Mouse (Mus musculus) midbrain, embryonic 10.5 days (tissue): ENCODE data around the gene Gjc1. TPM values are rescaled to one million over a fixed set of nuclear protein-coding genes. Genes with fewer than 3 reads are reported as not detected.

ENCODE experiments used
- DNase-seq: peaks from one replicate; pipeline ENCODE4 v3.0.0-alpha.2; 2017; ENCODE audit warnings: low spot score
- H3K27ac ChIP-seq: fragments of 300-500 bp; sonication (generic); replicated peaks from 2 replicates; pipeline ENCODE4 v1.5.1; 2016; ENCODE audit warnings: mild to moderate bottlenecking
- H3K27me3 ChIP-seq: fragments of 300-500 bp; sonication (generic); 2 replicates; pipeline ENCODE4 v1.6.1; 2016; ENCODE audit warnings: low read depth, mild to moderate bottlenecking; ENCODE audit not compliant: poor library complexity, severe bottlenecking
- H3K36me3 ChIP-seq: fragments of 300-500 bp; sonication (generic); 2 replicates; pipeline ENCODE4 v1.6.1; 2016; ENCODE audit warnings: mild to moderate bottlenecking, moderate library complexity
- H3K4me1 ChIP-seq: fragments of 300-500 bp; sonication (generic); 2 replicates; pipeline ENCODE4 v1.6.1; 2016
- H3K4me3 ChIP-seq: fragments of 300-500 bp; sonication (generic); 2 replicates; pipeline ENCODE4 v1.5.1; 2016; ENCODE audit warnings: mild to moderate bottlenecking, moderate library complexity
- H3K9me3 ChIP-seq: fragments of 300-500 bp; sonication (generic); replicated peaks from 2 replicates; pipeline ENCODE4 v1.6.1; 2016; ENCODE audit warnings: mild to moderate bottlenecking
- WGBS: fragments of 180-500 bp; shearing (Covaris S2); methylation state at CpG from one replicate; pipeline ENCODE4 v1.1.7; 2016; 5-methylcytosine and 5-hydroxymethylcytosine counted together
- polyA plus RNA-seq: library from polyadenylated mRNA; unstranded; fragments of >200 nt; fragmentation: Nextera tagmentation; extraction: Ambion mirVana; gene quantifications from 2 replicates; pipeline ENCODE4 v1.2.1, GENCODE M21; 2016

Gjc1 gene
- polyA plus RNA-seq, 1 experiment from 2014 or later: 84.0 TPM

- Histone ChIP-seq H3K36me3 (peaks cover 36% of the 10 kb centered on the region), H3K4me1 (no peaks in the 10 kb centered on the region), H3K4me3 (no peak overlapping the region), H3K27ac (no peak overlapping the region), H3K9me3 (no peaks in the 10 kb centered on the region), H3K27me3 (no peaks in the 10 kb centered on the region)
- 93% methylated on average over 10 of the region's 10 CpGs for WGBS
- DNase-seq: no peak
Measured at GRCm38 (mm10) chr11:102834219-102834618, 14.7 kb upstream of the Gjc1 start.

- WGBS: 77% methylated on average over 18 of the region's 18 CpGs
- Histone ChIP-seq H3K27ac (no peak overlapping the region), H3K4me1 (no peaks in the 10 kb centered on the region)
Measured at GRCm38 (mm10) chr11:102832700-102833297, 13.3 kb upstream of the Gjc1 start.

GRCm38 (mm10) chr11:102830276-102830675, 10.8 kb upstream of the Gjc1 start:
- 79% methylated on average over 4 of the region's 4 CpGs for WGBS
- DNase-seq: no peak

More at GRCm38 (mm10) chr11:102832700-102833297, 13.3 kb upstream of the Gjc1 start:
- no peaks in the 10 kb centered on the region for H3K27me3 ChIP-seq
- peaks cover 21% of the 10 kb centered on the region for H3K36me3 ChIP-seq
- no peaks in the 10 kb centered on the region for H3K9me3 ChIP-seq
- H3K4me3 ChIP-seq: no peak overlapping the region
- no peak for DNase-seq

GRCm38 (mm10) chr11:102827097-102827496, 7.6 kb upstream of the Gjc1 start:
- WGBS: 57% methylated on average over 4 of the region's 4 CpGs
- H3K27me3 ChIP-seq: 0 out of 2 replicates have a peak, but pooled peaks cover 4% of the 10 kb centered on the region

More at GRCm38 (mm10) chr11:102830276-102830675, 10.8 kb upstream of the Gjc1 start:
- Histone ChIP-seq H3K27me3 (no peaks in the 10 kb centered on the region), H3K36me3 (no peaks in the 10 kb centered on the region), H3K27ac (no peak overlapping the region), H3K4me1 (no peaks in the 10 kb centered on the region), H3K9me3 (no peaks in the 10 kb centered on the region), H3K4me3 (no peak overlapping the region)

GRCm38 (mm10) chr11:102826476-102826875, 7.0 kb upstream of the Gjc1 start:
- H3K27me3 ChIP-seq: 0 out of 2 replicates have a peak, but pooled peaks cover 4% of the 10 kb centered on the region
- H3K4me1 ChIP-seq: no peaks in the 10 kb centered on the region
- H3K36me3 ChIP-seq: no peaks in the 10 kb centered on the region
- no peaks in the 10 kb centered on the region for H3K9me3 ChIP-seq
- no peak for DNase-seq
- no peak overlapping the region for H3K4me3 ChIP-seq
- no peak overlapping the region for H3K27ac ChIP-seq
- 67% methylated on average over 2 of the region's 2 CpGs for WGBS

More at GRCm38 (mm10) chr11:102827097-102827496, 7.6 kb upstream of the Gjc1 start:
- no peak for DNase-seq
- H3K4me3 ChIP-seq: no peak overlapping the region
- no peak overlapping the region for H3K27ac ChIP-seq
- H3K9me3 ChIP-seq: no peaks in the 10 kb centered on the region
- H3K4me1 ChIP-seq: no peaks in the 10 kb centered on the region
- H3K36me3 ChIP-seq: no peaks in the 10 kb centered on the region

GRCm38 (mm10) chr11:102821231-102821630, 1.7 kb upstream of the Gjc1 start:
- peaks cover 16% of the 10 kb centered on the region for H3K27me3 ChIP-seq
- H3K9me3 ChIP-seq: no peaks in the 10 kb centered on the region
- no peak overlapping the region for H3K27ac ChIP-seq
- no peak for DNase-seq
- no peak overlapping the region for H3K4me3 ChIP-seq
- no peaks in the 10 kb centered on the region for H3K36me3 ChIP-seq
- 58% methylated on average over 6 of the region's 6 CpGs for WGBS
- peaks cover 26% of the 10 kb centered on the region for H3K4me1 ChIP-seq

GRCm38 (mm10) chr11:102820432-102820831, 932 bp upstream of the Gjc1 start:
- Histone ChIP-seq H3K9me3 (no peaks in the 10 kb centered on the region), H3K27me3 (peaks cover 16% of the 10 kb centered on the region), H3K4me3 (no peak overlapping the region), H3K27ac (no peak overlapping the region), H3K4me1 (peaks cover 34% of the 10 kb centered on the region), H3K36me3 (no peaks in the 10 kb centered on the region)
- DNase-seq: no peak
- 9% methylated on average over 3 of the region's 3 CpGs for WGBS

GRCm38 (mm10) chr11:102819783-102820385, 384 bp upstream of the Gjc1 start:
- Histone ChIP-seq H3K27ac (peak overlapping the region; percentile 99), H3K4me1 (peaks cover 39% of the 10 kb centered on the region), H3K27me3 (peaks cover 16% of the 10 kb centered on the region), H3K4me3 (peak overlapping the region; percentile 95), H3K9me3 (no peaks in the 10 kb centered on the region), H3K36me3 (no peaks in the 10 kb centered on the region)
- WGBS: 6% methylated on average over 14 of the region's 14 CpGs
- DNase-seq: no peak

GRCm38 (mm10) chr11:102818121-102819020, 1.1 kb downstream of the Gjc1 start:
- peaks cover 16% of the 10 kb centered on the region for H3K27me3 ChIP-seq
- peak overlapping the region; percentile 95 for H3K4me3 ChIP-seq
- WGBS: under 1% methylated on average over 90 of the region's 92 CpGs

GRCm38 (mm10) chr11:102814881-102815280, 4.6 kb downstream of the Gjc1 start:
- no peaks in the 10 kb centered on the region for H3K9me3 ChIP-seq
- H3K36me3 ChIP-seq: peaks cover 12% of the 10 kb centered on the region
- peaks cover 47% of the 10 kb centered on the region for H3K4me1 ChIP-seq
- no peaks in the 10 kb centered on the region; the same call in none of the 2 replicates for H3K27me3 ChIP-seq
- no peak overlapping the region for H3K27ac ChIP-seq
- no peak overlapping the region for H3K4me3 ChIP-seq
- DNase-seq: no peak

More at GRCm38 (mm10) chr11:102818121-102819020, 1.1 kb downstream of the Gjc1 start:
- H3K4me1 ChIP-seq: peaks cover 47% of the 10 kb centered on the region
- peak; percentile 68 for DNase-seq
- H3K27ac ChIP-seq: peak overlapping the region; percentile 99
- no peaks in the 10 kb centered on the region for H3K9me3 ChIP-seq
- no peaks in the 10 kb centered on the region for H3K36me3 ChIP-seq

- Histone ChIP-seq H3K36me3 (peaks cover 28% of the 10 kb centered on the region), H3K4me3 (no peak overlapping the region), H3K4me1 (peaks cover 20% of the 10 kb centered on the region), H3K27ac (no peak overlapping the region), H3K27me3 (no peaks in the 10 kb centered on the region), H3K9me3 (no peaks in the 10 kb centered on the region)
- DNase-seq: no peak
- 83% methylated on average over 4 of the region's 4 CpGs for WGBS
Measured at GRCm38 (mm10) chr11:102810721-102811485, 8.6 kb downstream of the Gjc1 start.

- WGBS: 76% methylated on average over 5 of the region's 5 CpGs
- Histone ChIP-seq H3K4me3 (no peak overlapping the region), H3K9me3 (no peaks in the 10 kb centered on the region), H3K4me1 (0 out of 2 replicates have a peak, but pooled peaks cover 2% of the 10 kb centered on the region), H3K27me3 (no peaks in the 10 kb centered on the region), H3K36me3 (peaks cover 54% of the 10 kb centered on the region), H3K27ac (no peak overlapping the region)
- no peak for DNase-seq
Measured at GRCm38 (mm10) chr11:102808246-102808645, 11.3 kb downstream of the Gjc1 start.
